Mouse (Mus musculus): ENCODE results near the gene Gm17542.
"Not testable (repeated sequence)": the region's sequence is repeated elsewhere in the genome, so short reads cannot be mapped to it uniquely, and the experiment has no call there.

The Gm17542 gene

DNA sequence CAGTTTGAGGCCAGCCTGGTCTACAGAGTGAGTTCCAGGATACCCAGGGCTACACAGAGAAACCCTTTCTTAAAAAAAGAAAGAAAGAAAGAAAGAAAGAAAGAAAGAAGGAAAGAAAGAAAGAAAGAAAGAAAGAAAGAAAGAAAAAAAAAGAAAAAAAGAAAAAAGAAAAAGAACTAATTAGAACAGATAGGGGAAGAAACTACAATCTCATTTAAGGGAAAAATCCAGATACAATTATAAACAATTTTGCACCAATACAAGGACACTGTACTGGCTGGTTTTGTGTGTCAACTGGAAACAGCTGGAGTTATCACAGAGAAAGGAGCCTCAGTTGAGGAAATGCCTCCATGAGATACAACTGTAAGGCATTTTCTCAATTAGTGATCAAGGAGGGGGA lies at the start of gene Gm17542:
Gm17542 (minus strand) TSS at position 101 of the 400 bp plus-strand sequence.
- not testable (repeated sequence) for DNase-seq

DNA sequence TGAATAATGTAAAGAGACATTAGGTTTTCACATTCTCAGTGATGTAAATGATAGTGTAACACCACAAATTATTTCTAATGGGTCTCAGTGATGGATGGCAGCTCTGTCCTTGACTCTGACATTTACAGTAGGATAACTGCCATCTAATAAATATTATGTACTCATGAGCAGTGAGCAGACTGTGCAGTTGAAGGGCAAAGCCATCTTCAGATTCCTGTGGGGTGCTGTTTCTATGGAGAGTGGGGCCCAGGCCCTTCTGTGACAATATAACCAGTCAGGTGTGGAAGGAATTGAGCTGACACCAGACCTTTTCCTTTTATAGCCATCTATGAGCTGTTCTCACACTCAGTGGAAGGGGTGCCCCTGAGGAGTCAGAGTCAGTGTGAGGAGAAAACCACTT lies 21.8 kb upstream of the Gm17542 start:
- DNase-seq = no peak

GRCm38 (mm10) chr10:58738152-58738551 lies 20.1 kb upstream of the Gm17542 start:
- no peak for DNase-seq

- DNase-seq = no peak
Measured at GRCm38 (mm10) chr10:58714789-58715148, 3.2 kb downstream of the Gm17542 start.

GRCm38 (mm10) chr10:58713855-58714788 lies 3.9 kb downstream of the Gm17542 start:
- DNase-seq = no peak

DNA sequence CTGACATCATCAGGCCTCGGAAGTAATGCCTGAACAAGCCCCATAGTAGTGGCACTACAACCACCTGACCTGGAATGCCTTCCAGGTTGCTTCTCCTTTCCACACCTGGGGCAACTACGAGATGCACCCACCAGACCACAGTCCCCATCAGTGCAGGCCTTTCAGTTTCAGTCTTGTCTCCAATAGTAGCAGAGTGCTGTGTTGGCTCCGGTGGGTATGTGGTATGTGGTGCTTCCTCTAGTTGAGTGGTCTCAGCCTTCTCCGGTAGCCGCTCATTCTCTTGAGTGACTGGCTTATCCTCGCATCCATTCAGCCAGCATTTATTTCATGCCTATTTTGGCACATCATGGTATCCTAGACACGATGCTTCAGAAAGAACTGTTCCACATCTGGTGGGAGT lies 4.8 kb downstream of the Gm17542 start:
- no peak for DNase-seq

GRCm38 (mm10) chr10:58709021-58709420 lies 9.0 kb downstream of the Gm17542 start:
- no peak for DNase-seq

GRCm38 (mm10) chr10:58700578-58700977 lies 17.4 kb downstream of the Gm17542 start:
- no peak for DNase-seq

DNA sequence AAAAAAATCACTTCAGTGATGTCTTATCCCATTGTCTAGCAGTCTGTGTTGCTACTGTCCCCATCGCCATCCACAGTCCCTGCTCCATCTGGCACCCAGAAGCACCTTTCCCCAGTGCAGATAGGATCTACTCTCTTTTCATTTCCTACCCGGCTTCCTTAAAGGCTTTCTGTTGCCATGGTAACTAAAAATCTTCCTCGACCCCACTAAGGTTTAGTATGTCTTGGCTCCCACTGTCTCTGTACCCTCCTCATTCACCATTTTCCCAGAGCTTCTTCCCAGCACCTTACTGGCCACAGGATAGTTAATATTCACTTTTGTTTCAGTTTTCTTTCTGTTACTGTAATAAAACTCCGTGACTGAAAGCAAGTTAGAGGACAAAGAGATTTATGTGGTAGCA lies 17.9 kb downstream of the Gm17542 start:
- no peak for DNase-seq

DNA sequence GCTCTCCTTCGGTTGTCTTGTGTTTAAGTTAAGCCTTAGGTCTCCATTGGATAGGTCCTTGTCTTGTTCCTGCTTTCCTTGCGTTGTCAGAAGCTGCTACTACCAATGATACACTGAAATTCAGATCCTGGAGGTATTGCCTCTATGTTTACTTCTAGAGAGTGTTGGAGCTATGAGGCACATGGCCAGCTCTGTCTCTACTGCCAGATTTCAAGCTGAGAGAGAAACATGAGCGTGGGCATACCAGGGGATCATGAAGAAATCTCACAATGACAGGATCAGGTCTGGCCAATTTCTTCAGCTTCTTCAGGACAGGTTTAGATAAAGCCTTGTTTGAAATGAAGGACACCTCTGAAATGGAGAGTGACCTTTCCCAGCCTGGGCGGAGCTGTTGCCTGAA lies 19.1 kb downstream of the Gm17542 start:
- DNase-seq = no peak

DNA sequence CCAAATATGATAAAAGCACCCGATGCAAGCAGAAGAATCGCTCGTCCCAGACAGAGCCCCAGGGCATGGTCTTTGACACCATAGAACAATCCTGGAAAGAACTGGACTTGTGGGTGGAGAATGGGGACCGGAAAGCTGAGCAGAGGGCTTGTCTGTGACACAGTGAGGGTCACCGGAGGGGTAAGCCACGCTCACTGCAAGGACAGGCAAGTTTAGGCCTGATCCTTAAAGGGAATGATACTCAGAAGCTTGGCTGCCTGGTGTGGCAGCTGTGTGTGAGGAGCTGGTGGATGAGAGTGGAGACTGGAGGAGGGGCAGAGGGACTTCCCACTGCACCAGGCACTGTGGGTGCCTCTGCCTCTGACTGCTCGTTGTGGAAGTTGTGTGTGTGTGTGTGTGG lies 27.0 kb downstream of the Gm17542 start:
- DNase-seq = no peak

DNA sequence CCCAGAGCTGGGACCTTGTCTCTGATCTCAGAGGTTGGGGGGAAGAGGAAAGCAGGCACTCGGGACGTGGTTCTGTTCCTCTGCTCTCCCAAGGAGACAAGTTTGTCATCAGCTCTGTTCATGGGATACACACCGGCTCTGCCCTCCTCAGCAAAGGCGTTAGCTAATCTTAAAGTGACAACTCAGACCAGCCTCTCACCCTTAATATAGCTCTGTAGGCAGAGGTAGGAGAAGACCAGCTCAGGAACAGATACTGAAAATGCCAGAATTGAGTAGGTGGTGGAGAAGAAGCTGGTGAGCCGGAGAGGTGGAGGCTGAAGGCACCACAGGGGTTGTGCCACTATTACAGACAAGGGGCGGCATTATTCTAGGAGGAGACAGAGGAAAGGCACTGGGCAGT lies 38.7 kb downstream of the Gm17542 start:
- DNase-seq = no peak

GRCm38 (mm10) chr10:58675533-58675932 lies 42.5 kb downstream of the Gm17542 start, which contains the start of gene Edar:
Gene Edar (minus strand): TSS chr10:58675654.
- DNase-seq = peak; percentile 57

GRCm38 (mm10) chr10:58673278-58674061 lies 44.5 kb downstream of the Gm17542 start:
- DNase-seq = peak; percentile 61

- no peak for DNase-seq
Measured at GRCm38 (mm10) chr10:58672557-58673277, 45.3 kb downstream of the Gm17542 start.

DNA sequence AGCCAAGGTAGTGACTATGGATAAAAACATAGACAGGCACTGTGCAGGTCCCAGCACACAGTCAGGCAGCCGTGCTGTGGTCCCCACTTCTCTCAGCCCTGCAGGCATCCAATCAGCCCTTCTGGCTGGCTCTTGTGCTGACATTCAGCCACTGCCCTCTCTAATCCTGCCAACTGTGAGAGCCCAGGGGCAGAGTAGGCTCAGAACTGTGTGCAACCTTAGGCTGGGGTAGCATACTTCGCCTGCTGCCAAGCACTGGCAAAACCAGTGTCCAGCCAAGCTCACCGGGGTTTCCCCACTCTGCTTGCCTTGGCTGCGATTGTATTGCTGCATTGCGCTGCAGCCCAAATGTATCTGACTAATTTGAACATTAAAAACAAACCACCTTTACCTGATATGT lies 54.1 kb downstream of the Gm17542 start:
- DNase-seq = no peak
